Mouse (Mus musculus) heart, postnatal 4 days (tissue): Measurements from ENCODE around the gene Olfr1393. TPM values are rescaled to one million over a fixed set of nuclear protein-coding genes. Genes with fewer than 3 reads are reported as not detected.

Experiments
- DNase-seq: peaks from one replicate; pipeline ENCODE4 v3.0.0; 2021
- total RNA-seq, 2 experiments: library from RNA; stranded (reverse); gene quantifications; 2 replicates each; pipeline ENCODE4 v1.2.3; 2021

The Olfr1393 gene
- total RNA-seq, 2 experiments from 2014 or later, result 0.23 to 0.33 TPM

DNA sequence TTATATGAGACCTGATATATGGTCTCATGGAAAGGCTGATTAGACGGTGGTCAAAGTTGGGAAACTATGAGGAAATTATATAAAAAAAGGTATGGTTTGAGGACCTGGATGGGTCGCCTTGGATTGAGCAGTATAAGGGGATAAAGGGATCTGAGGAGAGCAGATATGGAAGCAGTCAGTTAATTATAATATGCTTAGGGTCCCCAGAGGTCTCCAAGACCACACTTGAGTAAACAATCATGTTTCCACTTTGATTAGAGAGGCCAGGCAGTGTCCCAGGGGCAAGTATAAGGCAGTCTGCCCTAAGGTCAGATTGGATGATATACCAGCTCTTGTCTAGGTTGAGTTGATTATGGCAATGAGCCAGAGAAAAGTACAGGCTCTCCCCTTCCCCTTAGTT is 44.3 kb downstream of the Olfr1393 start, which contains the start of gene Olfr1391:
Gene Olfr1391 (plus strand): TSS at position 301 of the 400 bp plus-strand sequence.
- no peak for DNase-seq

GRCm38 (mm10) chr11:49326726-49327125 is 48.6 kb downstream of the Olfr1393 start:
- no peak for DNase-seq

- DNase-seq, result no peak
Observed at GRCm38 (mm10) chr11:49329686-49330085, 51.6 kb downstream of the Olfr1393 start.

Other genes with a start within 250 kb of the Olfr1393 start
- 1 to 10 TPM; 3.6 to 3.9 TPM for gene 9930111J21Rik2, start 227.1 kb upstream of the Olfr1393 start, total RNA-seq
- not detected for gene Tgtp2, start 214.1 kb upstream of the Olfr1393 start, total RNA-seq
- 1 to 10 TPM; 1.4 to 1.6 TPM for gene Ifi47, start 201.7 kb upstream of the Olfr1393 start, total RNA-seq
- gene Olfr1396, start 163.4 kb upstream of the Olfr1393 start, total RNA-seq, result 1 to 10 TPM in 1 of 2 experiments, under 1 TPM in 1; 0.63 to 1.1 TPM
- gene Olfr1395, start 136.0 kb upstream of the Olfr1393 start, total RNA-seq, result not detected
- not detected for gene Olfr1394, start 123.9 kb upstream of the Olfr1393 start, total RNA-seq
- gene Btnl9, start 91.1 kb upstream of the Olfr1393 start, total RNA-seq, result 10 to 100 TPM; 38.4 to 40.3 TPM
- 10 to 100 TPM; 37.2 to 37.7 TPM for gene Zfp62, start 75.0 kb upstream of the Olfr1393 start, total RNA-seq
- gene Mgat1, start 34.1 kb upstream of the Olfr1393 start, total RNA-seq, result 10 to 100 TPM; 71.2 to 76.7 TPM
- gene Olfr1392, start 7.0 kb downstream of the Olfr1393 start, total RNA-seq, result under 1 TPM in 1 of 2 experiments, not detected in 1; 0.11 TPM
- not detected for gene Olfr10, start 26.4 kb downstream of the Olfr1393 start, total RNA-seq
- not detected for gene Olfr1391, start 44.4 kb downstream of the Olfr1393 start, total RNA-seq
- not detected for gene Olfr1390, start 56.9 kb downstream of the Olfr1393 start, total RNA-seq
- gene Olfr1389, start 144.8 kb downstream of the Olfr1393 start, total RNA-seq, result not detected
- gene Olfr1388, start 158.3 kb downstream of the Olfr1393 start, total RNA-seq, result not detected
- gene Olfr1387, start 177.0 kb downstream of the Olfr1393 start, total RNA-seq, result not detected
- not detected for gene Olfr1386, start 186.7 kb downstream of the Olfr1393 start, total RNA-seq
- gene Olfr1385, start 210.8 kb downstream of the Olfr1393 start, total RNA-seq, result not detected
- gene Olfr1384, start 228.4 kb downstream of the Olfr1393 start, total RNA-seq, result not detected
- under 1 TPM; 0.36 to 0.79 TPM for gene Olfr1383, start 241.3 kb downstream of the Olfr1393 start, total RNA-seq
- not detected for gene Olfr1382, start 249.9 kb downstream of the Olfr1393 start, total RNA-seq